Mouse (Mus musculus) embryonic facial prominence, embryonic 11.5 days (tissue): ENCODE measurements at regions not wholly inside any gene's neighbourhood (a gene's known extent, or its start where the extent isn't known, plus 50 kb on each side); places are given as distances from the start of the nearest gene placed in this dataset.

ENCODE experiments used
- ATAC-seq: fragments of 200-750 bp; cut with Nextera tagmentation; replicated peaks from 2 replicates; pipeline ENCODE4 v1.8.0; 2017; ENCODE audit warnings: low read depth; ENCODE audit not compliant: insufficient number of reproducible peaks, low FRiP score, low TSS enrichment
- DNase-seq: peaks from one replicate; pipeline ENCODE4 v3.0.0-alpha.2; 2015; ENCODE audit warnings: low spot score
- H3K27ac ChIP-seq: fragments of 300-500 bp; sonication (generic); replicated peaks from 2 replicates; pipeline ENCODE4 v1.5.1; 2014; ENCODE audit warnings: mild to moderate bottlenecking, low read depth, low read length, control low read depth
- H3K27me3 ChIP-seq: fragments of 300-500 bp; sonication (generic); 2 replicates; pipeline ENCODE4 v1.6.1; 2014; ENCODE audit warnings: mild to moderate bottlenecking, low read length, moderate library complexity, mixed read lengths; ENCODE audit not compliant: control insufficient read depth, insufficient read depth
- H3K36me3 ChIP-seq: fragments of 300-500 bp; sonication (generic); replicated peaks from 2 replicates; pipeline ENCODE4 v1.6.1; 2014; ENCODE audit warnings: low read depth, mild to moderate bottlenecking, low read length, moderate library complexity, mixed read lengths; ENCODE audit not compliant: control insufficient read depth, insufficient read depth
- H3K4me1 ChIP-seq: fragments of 300-500 bp; sonication (generic); 2 replicates; pipeline ENCODE4 v1.6.1; 2014; ENCODE audit warnings: low read length, mixed read lengths; ENCODE audit not compliant: control insufficient read depth, insufficient read depth
- H3K4me2 ChIP-seq: fragments of 300-500 bp; sonication (generic); 2 replicates; pipeline ENCODE4 v1.6.1; 2014; ENCODE audit warnings: low read depth, mild to moderate bottlenecking, control low read depth, low read length, moderate library complexity
- H3K4me3 ChIP-seq: fragments of 300-500 bp; sonication (generic); 2 replicates; pipeline ENCODE4 v1.5.1; 2014; ENCODE audit warnings: low read depth, low read length, control low read depth
- H3K9ac ChIP-seq: fragments of 300-500 bp; sonication (generic); replicated peaks from 2 replicates; pipeline ENCODE4 v1.6.1; 2014; ENCODE audit warnings: mild to moderate bottlenecking, control low read depth, low read length
- H3K9me3 ChIP-seq: fragments of 300-500 bp; sonication (generic); replicated peaks from 2 replicates; pipeline ENCODE4 v1.6.1; 2016; ENCODE audit warnings: mild to moderate bottlenecking, low read length, inconsistent platforms, mixed read lengths; ENCODE audit not compliant: control insufficient read depth
- WGBS: fragments of 180-500 bp; shearing (Covaris S2); extraction: QIAGEN DNeasy Blood & Tissue Kit; methylation state at CpG from one replicate; pipeline ENCODE4 v1.1.7; 2014; 5-methylcytosine and 5-hydroxymethylcytosine counted together

DNA sequence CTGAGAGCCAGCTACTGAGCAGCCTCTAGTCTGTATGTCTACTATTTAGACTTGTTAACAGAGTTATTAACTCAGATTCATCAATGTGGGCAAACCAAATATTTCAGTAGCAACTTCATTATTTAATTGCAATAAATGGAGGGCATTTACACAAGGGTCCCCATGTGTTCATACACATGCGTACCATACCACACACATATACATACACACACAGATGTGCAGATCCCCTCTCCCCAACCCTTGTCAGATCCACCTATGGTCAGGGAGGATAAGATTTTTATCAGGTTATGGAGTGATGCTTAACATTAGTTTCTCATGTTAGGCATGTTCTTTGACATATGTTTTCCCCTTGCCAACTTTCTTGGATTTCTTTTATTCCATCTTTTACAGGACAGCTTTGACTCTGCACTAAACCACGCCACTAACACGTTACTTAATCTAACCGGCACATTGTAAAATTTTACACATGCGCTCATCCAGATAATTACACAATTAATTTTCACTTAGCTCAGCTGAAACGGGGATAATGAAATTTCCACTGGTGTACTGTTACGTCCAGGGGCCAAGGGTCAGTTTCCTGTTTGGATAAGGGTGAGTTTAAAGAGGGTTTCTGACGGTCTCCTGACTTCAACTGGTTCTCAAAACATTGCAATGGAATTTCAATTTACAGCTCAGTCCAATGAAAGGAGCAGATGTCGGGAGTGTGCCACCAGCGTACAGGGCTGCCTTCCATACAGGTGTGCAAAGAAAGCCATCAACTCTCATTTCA lies 188.3 kb upstream of the Cep162 start:
- H3K27me3 ChIP-seq = no peaks in the 10 kb centered on the region
- no peak overlapping the region for H3K4me2 ChIP-seq
- H3K9ac ChIP-seq = no peak overlapping the region
- 20% methylated on average over 10 of the region's 10 CpGs for WGBS
- H3K36me3 ChIP-seq = no peaks in the 10 kb centered on the region
- H3K4me1 ChIP-seq = no peaks in the 10 kb centered on the region
- no peak overlapping the region for H3K4me3 ChIP-seq
- peak; percentile 14; the same call in 1 of the 2 replicates for ATAC-seq
- no peaks in the 10 kb centered on the region for H3K9me3 ChIP-seq
- peak; percentile 61 for DNase-seq
- H3K27ac ChIP-seq = no peak overlapping the region

DNA sequence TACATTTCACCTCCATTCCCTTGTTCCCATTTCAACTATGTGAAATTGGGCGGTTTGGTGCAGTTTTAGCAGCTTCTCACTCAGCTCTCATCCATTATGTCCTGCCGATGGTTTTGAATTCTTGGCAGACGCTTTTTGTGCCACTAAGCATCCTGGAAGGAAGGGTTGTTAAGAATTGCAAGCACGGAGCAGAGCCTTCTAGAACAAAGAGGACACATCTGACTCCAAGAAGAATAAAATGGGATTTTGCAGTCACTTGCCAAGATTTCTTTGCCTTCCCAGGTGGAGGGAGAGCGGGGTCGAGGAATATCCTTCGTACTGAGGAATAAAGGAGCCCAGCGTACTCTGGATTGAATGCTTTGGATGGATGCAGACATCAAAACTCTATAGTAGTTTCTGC lies 176.7 kb upstream of the Cep162 start:
- Histone ChIP-seq H3K4me2 (no peak overlapping the region), H3K9me3 (no peaks in the 10 kb centered on the region), H3K9ac (no peak overlapping the region), H3K27me3 (no peaks in the 10 kb centered on the region), H3K4me3 (no peak overlapping the region), H3K4me1 (no peaks in the 10 kb centered on the region), H3K27ac (no peak overlapping the region), H3K36me3 (no peaks in the 10 kb centered on the region)
- DNase-seq (no peak), ATAC-seq (no peak)
- 76% methylated on average over 8 of the region's 8 CpGs for WGBS

DNA sequence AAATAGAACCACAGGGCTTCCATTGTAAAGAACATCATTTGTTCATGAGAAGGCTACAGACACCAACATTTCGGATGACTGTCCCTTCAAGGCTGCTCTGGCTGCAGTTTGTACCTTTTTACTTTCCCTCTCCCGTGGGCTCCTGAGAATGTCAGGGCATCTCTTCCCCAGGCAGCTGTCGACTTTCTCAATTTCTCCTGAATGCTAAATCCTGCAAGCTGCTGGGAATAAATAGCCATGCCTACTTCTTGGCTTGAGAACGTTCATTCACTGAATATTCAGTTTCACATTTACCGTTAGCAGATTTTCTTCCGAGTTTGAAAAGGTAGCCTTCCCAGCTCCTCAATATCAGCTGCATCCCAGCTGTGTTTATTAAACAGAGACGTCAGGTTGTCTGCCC lies 176.2 kb upstream of the Cep162 start:
- Histone ChIP-seq H3K27ac (no peak overlapping the region), H3K36me3 (no peaks in the 10 kb centered on the region), H3K9ac (no peak overlapping the region), H3K9me3 (no peaks in the 10 kb centered on the region), H3K4me1 (no peaks in the 10 kb centered on the region), H3K4me3 (no peak overlapping the region), H3K27me3 (no peaks in the 10 kb centered on the region), H3K4me2 (no peak overlapping the region)
- no peak for DNase-seq
- no peak for ATAC-seq
- WGBS = 59% methylated on average over 7 of the region's 7 CpGs

DNA sequence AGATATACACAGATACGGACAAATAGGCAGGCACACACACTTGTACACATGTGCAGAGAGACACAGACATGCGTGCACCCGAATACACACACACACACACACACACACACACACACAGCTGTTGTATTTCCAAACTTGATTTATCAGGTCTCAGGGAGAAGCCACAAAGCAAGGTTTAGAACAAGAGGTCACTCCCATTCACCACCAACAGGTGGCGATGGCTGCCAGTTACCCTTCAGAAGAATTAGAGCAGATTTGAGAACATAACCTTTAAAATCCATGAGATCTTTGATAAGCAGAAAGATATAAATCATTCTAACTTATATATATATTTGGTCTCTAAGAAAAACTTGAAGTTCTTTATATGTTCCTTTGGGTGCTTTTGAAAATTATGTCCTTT lies 169.9 kb upstream of the Cep162 start:
- DNase-seq (peak; percentile 69), ATAC-seq (no peak)
- no peaks in the 10 kb centered on the region for H3K27me3 ChIP-seq
- no peak overlapping the region for H3K4me3 ChIP-seq
- H3K4me2 ChIP-seq = no peak overlapping the region
- 49% methylated on average over 4 of the region's 4 CpGs for WGBS
- H3K36me3 ChIP-seq = no peaks in the 10 kb centered on the region
- H3K27ac ChIP-seq = no peak overlapping the region
- no peak overlapping the region for H3K9ac ChIP-seq
- no peaks in the 10 kb centered on the region for H3K9me3 ChIP-seq
- H3K4me1 ChIP-seq = no peaks in the 10 kb centered on the region

DNA sequence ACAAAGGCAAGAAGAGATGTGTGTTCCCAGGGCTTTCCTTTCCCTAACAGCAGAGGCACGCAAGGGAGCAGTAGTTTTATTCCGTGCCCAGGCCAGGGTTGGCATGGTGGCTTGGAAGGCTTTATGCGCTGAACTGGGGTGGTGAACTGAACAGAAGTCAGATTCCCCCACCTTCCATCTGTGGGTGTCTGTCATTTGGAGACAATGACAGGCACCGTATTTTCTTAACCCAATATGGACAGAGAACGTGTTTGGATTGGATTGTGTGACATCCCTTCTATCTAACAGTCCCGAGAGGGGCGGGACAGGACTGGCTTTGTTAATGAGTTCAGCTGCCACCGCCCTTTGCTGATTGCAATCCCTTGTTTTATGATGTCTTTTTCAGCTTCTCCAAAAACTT lies 165.8 kb upstream of the Cep162 start:
- no peak for DNase-seq
- WGBS = 47% methylated on average over 8 of the region's 8 CpGs
- no peak overlapping the region for H3K27ac ChIP-seq
- no peak for ATAC-seq
- H3K27me3 ChIP-seq = no peaks in the 10 kb centered on the region
- H3K9me3 ChIP-seq = no peaks in the 10 kb centered on the region
- H3K36me3 ChIP-seq = no peaks in the 10 kb centered on the region
- no peak overlapping the region for H3K4me2 ChIP-seq
- no peaks in the 10 kb centered on the region for H3K4me1 ChIP-seq
- no peak overlapping the region for H3K9ac ChIP-seq
- no peak overlapping the region for H3K4me3 ChIP-seq

DNA sequence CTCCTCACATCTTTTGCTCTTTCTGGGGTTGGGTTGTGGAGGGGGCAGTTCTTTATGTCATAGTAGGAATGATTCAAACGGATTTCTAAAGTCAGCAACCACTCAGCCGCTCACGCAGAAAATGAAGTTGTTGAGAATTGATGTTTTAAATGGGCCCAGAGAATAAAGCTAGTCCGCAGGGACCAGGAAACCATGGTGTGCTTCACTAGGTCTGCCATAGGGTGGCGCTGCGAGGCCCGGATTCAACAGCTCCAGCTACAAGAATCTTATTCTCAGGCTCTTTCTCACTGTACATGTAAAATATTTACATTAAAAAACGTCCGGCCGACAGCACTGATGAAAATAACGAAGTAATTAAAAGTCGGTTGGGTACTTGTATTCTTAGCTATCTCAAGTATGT lies 164.0 kb upstream of the Cep162 start:
- ATAC-seq (peak; percentile 24; the same call in 1 of the 2 replicates), DNase-seq (peak; percentile 76)
- Histone ChIP-seq H3K9ac (no peak overlapping the region), H3K9me3 (no peaks in the 10 kb centered on the region), H3K4me1 (no peaks in the 10 kb centered on the region), H3K4me3 (no peak overlapping the region), H3K27ac (no peak overlapping the region), H3K4me2 (no peak overlapping the region), H3K27me3 (no peaks in the 10 kb centered on the region), H3K36me3 (no peaks in the 10 kb centered on the region)
- 13% methylated on average over 12 of the region's 12 CpGs for WGBS

DNA sequence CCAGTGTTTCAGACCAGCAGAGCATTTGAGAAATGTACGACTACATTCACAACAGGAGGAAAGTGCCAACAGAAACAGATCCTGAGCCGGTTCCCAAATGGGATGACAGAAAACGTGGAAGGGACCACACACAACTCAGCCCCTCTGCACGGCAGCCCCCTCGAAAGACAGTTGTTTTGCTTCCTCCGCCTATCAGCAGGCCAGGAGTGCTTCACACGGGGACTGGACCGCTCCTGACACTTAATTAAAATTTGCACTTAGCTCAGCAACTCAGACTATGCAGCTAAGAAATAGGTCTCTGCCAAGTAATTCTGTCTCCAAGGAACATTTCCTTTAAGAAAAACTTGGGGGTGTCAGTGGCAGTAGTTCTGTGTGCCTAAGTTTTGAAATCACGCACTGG lies 157.6 kb upstream of the Cep162 start:
- DNase-seq (no peak), ATAC-seq (no peak)
- H3K27ac ChIP-seq = no peak overlapping the region
- no peak overlapping the region for H3K4me3 ChIP-seq
- H3K27me3 ChIP-seq = no peaks in the 10 kb centered on the region
- 32% methylated on average over 9 of the region's 9 CpGs for WGBS
- H3K9ac ChIP-seq = no peak overlapping the region
- H3K36me3 ChIP-seq = no peaks in the 10 kb centered on the region
- H3K4me1 ChIP-seq = no peaks in the 10 kb centered on the region
- no peak overlapping the region for H3K4me2 ChIP-seq
- H3K9me3 ChIP-seq = no peaks in the 10 kb centered on the region

DNA sequence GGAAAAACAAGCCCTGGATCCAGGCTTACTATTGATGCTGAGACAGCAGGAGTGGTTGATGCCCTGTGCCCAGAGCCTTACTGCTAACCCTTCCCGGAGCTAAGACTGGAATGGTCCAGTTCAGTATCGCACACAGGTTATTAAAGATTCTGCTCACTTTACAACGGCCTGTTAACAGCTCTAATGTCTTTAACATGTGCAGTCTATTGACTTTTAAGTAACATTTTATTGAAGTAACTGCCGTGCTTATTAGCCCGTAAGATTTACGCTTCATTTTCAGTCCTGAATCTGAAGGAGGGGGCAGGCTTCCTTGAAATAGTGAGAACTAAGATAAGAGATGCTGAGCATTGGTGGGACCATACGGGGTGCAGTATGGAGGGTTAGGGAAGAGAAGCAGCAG lies 155.7 kb upstream of the Cep162 start:
- Histone ChIP-seq H3K27me3 (no peaks in the 10 kb centered on the region), H3K4me3 (no peak overlapping the region), H3K9me3 (no peaks in the 10 kb centered on the region), H3K4me1 (no peaks in the 10 kb centered on the region), H3K4me2 (no peak overlapping the region), H3K36me3 (no peaks in the 10 kb centered on the region), H3K27ac (no peak overlapping the region), H3K9ac (no peak overlapping the region)
- 78% methylated on average over 7 of the region's 7 CpGs for WGBS
- DNase-seq = no peak
- no peak for ATAC-seq
